8 mouse cellular contexts compared by ENCODE assay signal in the genomic region with DNA sequence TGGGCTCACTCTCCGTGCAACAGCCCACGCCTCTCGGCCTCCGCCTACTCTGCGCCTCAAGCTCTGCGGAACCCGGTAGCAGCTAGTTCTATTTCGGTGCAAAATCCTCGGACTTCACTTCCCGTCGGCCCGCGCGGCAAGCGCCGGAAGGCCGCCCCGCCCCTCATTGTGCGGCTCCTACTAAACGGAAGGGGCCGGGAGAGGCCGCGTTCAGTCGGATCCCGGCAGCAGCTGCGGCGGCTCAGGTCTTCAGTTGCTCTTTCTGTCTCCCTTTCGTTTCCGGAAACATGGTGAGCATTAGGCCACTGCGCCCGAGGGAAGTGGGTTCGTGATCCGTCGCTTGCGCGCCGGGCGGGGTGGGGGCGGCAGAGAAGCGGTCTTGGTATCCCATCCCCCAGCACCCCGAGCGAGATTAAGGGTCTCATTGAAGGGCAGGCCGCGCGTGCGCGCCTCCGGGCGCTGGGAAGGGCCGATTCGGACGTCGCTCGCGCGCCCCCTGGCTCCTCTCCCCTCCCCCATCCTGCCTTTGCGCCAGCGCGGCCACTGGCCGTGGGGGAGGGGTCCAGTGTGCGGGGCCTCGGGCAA. TPM values are rescaled to one million over a fixed set of nuclear protein-coding genes. Genes with fewer than 3 reads are reported as not detected.
DNase-seq lines count a peak whose midpoint lies in the region; ATAC-seq and TF ChIP-seq lines count a peak whose summit lies in the region.

Gene Cfl1, plus strand, starts transcription at position 143 of the 585 bp plus-strand sequence.

- peak; percentile 73 for TF ChIP-seq EP300 in heart, adult 2 months (IDR thresholded peaks at IDR 0.05; ENCODE audit: insufficient read depth, low read depth, low read length)

- H3K9ac ChIP-seq in embryonic facial prominence, embryonic 14.5 days (ENCODE audit: low read depth, low read length): peak within 1 kb of the TSS; percentile 96
- H3K9ac ChIP-seq in heart, adult 2 months (ENCODE audit: low read depth, low read length): peak within 1 kb of the TSS; percentile 88
- H3K9ac ChIP-seq in limb, embryonic 13.5 days: peak within 1 kb of the TSS; percentile 97
- H3K9ac ChIP-seq in midbrain, embryonic 16.5 days (ENCODE audit: low read depth, low read length): peak within 1 kb of the TSS; percentile 88

- peak; percentile 98 for TF ChIP-seq POLR2A in heart, adult 2 months (IDR thresholded peaks at IDR 0.05; ENCODE audit: insufficient read depth, low read depth, low read length)

- peak within 1 kb of the TSS; percentile 98 for H3K27ac ChIP-seq in embryonic facial prominence, embryonic 14.5 days (replicated peaks; ENCODE audit: low read depth, low read length)
- H3K27ac ChIP-seq in heart, adult 2 months: peak within 1 kb of the TSS; percentile 98
- H3K27ac ChIP-seq in limb, embryonic 13.5 days: peak within 1 kb of the TSS; percentile 99
- peak within 1 kb of the TSS; percentile 99 for H3K27ac ChIP-seq in midbrain, embryonic 16.5 days (ENCODE audit: low read length)

- no peaks in the 10 kb centered on the region for H3K9me3 ChIP-seq in embryonic facial prominence, embryonic 14.5 days (ENCODE audit: control insufficient read depth, low read length)
- no peaks in the 10 kb centered on the region for H3K9me3 ChIP-seq in limb, embryonic 13.5 days
- H3K9me3 ChIP-seq in midbrain, embryonic 16.5 days (replicated peaks; ENCODE audit: control insufficient read depth, low read length, poor library complexity, severe bottlenecking): no peaks in the 10 kb centered on the region

- intact Hi-C loops in heart, adult 2 months (cut with DNase I): loop anchor here (2.0 kb wide), 1 partner anchor 20 kb away; the partner anchor contains the start of gene Snx32

- peak; percentile 96 for DNase-seq in 3134 (ENCODE audit: extremely low read depth, insufficient read length, low spot score)
- DNase-seq in adrenal gland, postnatal 25 days: peak; percentile 91
- peak; percentile 98 for DNase-seq in embryonic facial prominence, embryonic 14.5 days (ENCODE audit: low spot score)
- peak; percentile 96 to 98 for DNase-seq in heart, adult 2 months
- DNase-seq in kidney, adult 8-10 months: peak; percentile 95 to 96
- peak; percentile 85 to 96 for DNase-seq in spleen, postnatal 10 days (ENCODE audit: low spot score in 2 of 2)

- no peaks in the 10 kb centered on the region for H3K27me3 ChIP-seq in embryonic facial prominence, embryonic 14.5 days (replicated peaks; ENCODE audit: control insufficient read depth, insufficient read depth, low read length)
- H3K27me3 ChIP-seq in heart, adult 2 months (ENCODE audit: control insufficient read depth, insufficient read depth, low read length): no peaks in the 10 kb centered on the region
- H3K27me3 ChIP-seq in limb, embryonic 13.5 days: no peaks in the 10 kb centered on the region
- no peaks in the 10 kb centered on the region for H3K27me3 ChIP-seq in midbrain, embryonic 16.5 days (ENCODE audit: control insufficient read depth, insufficient read depth, low read depth, low read length)

- peaks cover 12% of the 10 kb centered on the region for H3K4me1 ChIP-seq in embryonic facial prominence, embryonic 14.5 days (ENCODE audit: control insufficient read depth, insufficient read depth, low read length)
- peaks cover 2% of the 10 kb centered on the region; the same call in 1 of the 2 replicates for H3K4me1 ChIP-seq in heart, adult 2 months (ENCODE audit: control insufficient read depth, insufficient read depth, low read length)
- peaks cover 39% of the 10 kb centered on the region for H3K4me1 ChIP-seq in limb, embryonic 13.5 days
- H3K4me1 ChIP-seq in midbrain, embryonic 16.5 days (ENCODE audit: control insufficient read depth, insufficient read depth, low read length): peaks cover 38% of the 10 kb centered on the region

- no peak for TF ChIP-seq CTCF in heart, adult 2 months (IDR thresholded peaks at IDR 0.05)

- H3K4me3 ChIP-seq in embryonic facial prominence, embryonic 14.5 days (ENCODE audit: low read depth, low read length): peak within 1 kb of the TSS; percentile 93
- peak within 1 kb of the TSS; percentile 91 for H3K4me3 ChIP-seq in heart, adult 2 months
- peak within 1 kb of the TSS; percentile 98 for H3K4me3 ChIP-seq in limb, embryonic 13.5 days
- peak within 1 kb of the TSS; percentile 94 for H3K4me3 ChIP-seq in midbrain, embryonic 16.5 days (ENCODE audit: low read depth, low read length)

- ATAC-seq in embryonic facial prominence, embryonic 14.5 days (ENCODE audit: low read depth): peak; percentile 69
- ATAC-seq in limb, embryonic 13.5 days (ENCODE audit: low FRiP score, low read depth): peak; percentile 70
- ATAC-seq in midbrain, embryonic 16.5 days: peak; percentile 66

- under 1% methylated on average over 44 of the region's 62 CpGs for WGBS in embryonic facial prominence, embryonic 14.5 days
- WGBS in heart, adult 2 months: under 1% methylated on average over 62 of the region's 62 CpGs
- 0% methylated on average over 59 of the region's 62 CpGs for WGBS in limb, embryonic 13.5 days
- WGBS in midbrain, embryonic 16.5 days: 1% methylated on average over 60 of the region's 62 CpGs

- 0 out of 2 replicates have a peak, but pooled peaks cover 5% of the 10 kb centered on the region for H3K79me2 ChIP-seq in heart, adult 2 months (replicated peaks; ENCODE audit: control insufficient read depth, insufficient read depth, low read length)

- peak within 1 kb of the TSS; percentile 73 for H3K4me2 ChIP-seq in embryonic facial prominence, embryonic 14.5 days (ENCODE audit: low read depth, low read length)
- H3K4me2 ChIP-seq in limb, embryonic 13.5 days (replicated peaks): peak within 1 kb of the TSS; percentile 83
- H3K4me2 ChIP-seq in midbrain, embryonic 16.5 days (ENCODE audit: low read length): peak within 1 kb of the TSS; percentile 84

- peaks cover 43% of the 10 kb centered on the region for H3K36me3 ChIP-seq in embryonic facial prominence, embryonic 14.5 days (ENCODE audit: control insufficient read depth, insufficient read depth, low read length)
- peaks cover 14% of the 10 kb centered on the region for H3K36me3 ChIP-seq in heart, adult 2 months (ENCODE audit: control insufficient read depth, insufficient read depth, low read length)
- peaks cover 49% of the 10 kb centered on the region for H3K36me3 ChIP-seq in limb, embryonic 13.5 days
- H3K36me3 ChIP-seq in midbrain, embryonic 16.5 days (ENCODE audit: control insufficient read depth, insufficient read depth, low read length): peaks cover 17% of the 10 kb centered on the region

RNA-seq across cellular contexts. Expression of gene Cfl1, which starts in this region (rescaled TPM):
- 625 and 632 TPM in 2 replicates for total RNA-seq in adrenal gland, postnatal 25 days (2021)
- polyA plus RNA-seq in embryonic facial prominence, embryonic 14.5 days (2014; fragmentation: Nextera tagmentation; extraction: Ambion mirVana): 2,353 and 2,499 TPM in 2 replicates
- total RNA-seq in heart, adult 2 months (2021): 100 to 1,000 TPM; 169 to 194 TPM
- polyA plus RNA-seq in heart, adult 2 months (2012; rRNA removed): 160 and 206 TPM in 2 replicates
- 2,537 and 2,628 TPM in 2 replicates for polyA plus RNA-seq in limb, embryonic 13.5 days (2015; fragmentation: Nextera tagmentation; extraction: Ambion mirVana)
- 3,571 and 3,575 TPM in 2 replicates for polyA plus RNA-seq in midbrain, embryonic 16.5 days (2015; fragmentation: Nextera tagmentation; extraction: Ambion mirVana)

Comparison
In these comparisons a context has a peak if more than half of its experiments do, and no peak if none do; other contexts are left out.
1. Peak in every context shown above with its lines: DNase-seq, ATAC-seq, H3K4me3 ChIP-seq and H3K27ac ChIP-seq.
2. RNA of gene Cfl1 (polyA plus RNA-seq): 3,571 to 3,575 TPM in midbrain, embryonic 16.5 days, 2,537 to 2,628 TPM in limb, embryonic 13.5 days and 2,353 to 2,499 TPM in embryonic facial prominence, embryonic 14.5 days; 160 to 206 TPM in heart, adult 2 months; every median in the first group is over 10 times any median in the second.